Mouse (Mus musculus): ENCODE measurements at regions not wholly inside any gene's neighbourhood (a gene's known extent, or its start where the extent isn't known, plus 50 kb on each side); places are given as distances from the start of the nearest gene placed in this dataset.
"Not testable (repeated sequence)": the region's sequence is repeated elsewhere in the genome, so short reads cannot be mapped to it uniquely, and the experiment has no call there.

DNA sequence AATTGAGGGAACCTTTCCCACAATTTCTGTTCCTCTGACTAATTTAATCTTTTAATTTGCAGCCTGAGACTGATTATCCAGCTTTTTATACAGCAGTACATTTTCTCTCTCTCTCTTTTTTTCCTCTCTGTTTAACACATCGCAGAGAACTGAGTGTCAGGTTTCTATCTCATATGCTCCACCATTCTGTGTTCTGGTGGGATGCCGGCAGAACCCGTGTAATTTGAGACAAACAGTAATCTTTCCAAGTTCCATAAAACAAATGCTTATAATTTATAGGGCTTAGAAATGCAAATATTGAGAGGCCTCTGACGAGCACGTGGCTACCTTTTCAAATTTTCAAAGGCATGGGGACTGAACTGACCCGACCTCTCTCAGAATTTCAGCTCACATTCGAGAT lies 59.1 kb downstream of the Zbtb18 start:
- 42% methylated on average over 7 of the region's 7 CpGs for WGBS
- Histone ChIP-seq H3K9ac (replicated peaks; ENCODE audit: low read depth, low read length) (no peak overlapping the region), H3K27me3 (replicated peaks; ENCODE audit: control insufficient read depth, insufficient read depth, low read length) (no peaks in the 10 kb centered on the region), H3K4me1 (replicated peaks; ENCODE audit: control insufficient read depth, insufficient read depth, low read length) (no peaks in the 10 kb centered on the region), H3K36me3 (ENCODE audit: control insufficient read depth, insufficient read depth) (no peaks in the 10 kb centered on the region), H3K4me3 (replicated peaks; ENCODE audit: low read length) (no peak overlapping the region), H3K4me2 (ENCODE audit: low read length) (no peak overlapping the region), H3K9me3 (ENCODE audit: control insufficient read depth, low read length) (no peaks in the 10 kb centered on the region), H3K27ac (ENCODE audit: low read length) (no peak overlapping the region)
- no peak for ATAC-seq

DNA sequence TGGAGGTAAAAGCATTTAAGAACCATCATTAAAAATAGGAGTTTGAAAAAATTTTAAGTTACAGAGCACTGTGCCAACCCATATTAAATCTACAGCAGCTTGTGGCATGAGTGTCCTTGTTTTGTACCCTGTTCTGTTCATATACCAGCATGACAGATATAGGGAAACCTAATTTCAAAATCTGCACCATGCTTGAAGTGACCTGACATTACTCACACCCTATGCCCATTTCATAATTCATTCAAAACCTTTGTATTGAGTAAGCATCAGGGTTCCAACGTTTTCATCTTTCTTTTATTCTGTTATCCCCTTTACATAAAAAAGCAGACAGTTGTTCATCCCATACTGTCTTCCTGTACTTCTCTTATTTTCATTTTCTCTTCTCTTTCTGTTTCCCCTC lies 61.8 kb downstream of the Zbtb18 start:
- Histone ChIP-seq H3K4me3 (replicated peaks; ENCODE audit: low read length) (no peak overlapping the region), H3K4me2 (ENCODE audit: low read length) (no peak overlapping the region), H3K36me3 (ENCODE audit: control insufficient read depth, insufficient read depth) (no peaks in the 10 kb centered on the region), H3K9ac (replicated peaks; ENCODE audit: low read depth, low read length) (no peak overlapping the region), H3K27ac (ENCODE audit: low read length) (no peak overlapping the region), H3K9me3 (ENCODE audit: control insufficient read depth, low read length) (no peaks in the 10 kb centered on the region), H3K27me3 (replicated peaks; ENCODE audit: control insufficient read depth, insufficient read depth, low read length) (no peaks in the 10 kb centered on the region), H3K4me1 (replicated peaks; ENCODE audit: control insufficient read depth, insufficient read depth, low read length) (no peaks in the 10 kb centered on the region)
- WGBS = 73% methylated on average over 1 of the region's 1 CpGs
- ATAC-seq = no peak

DNA sequence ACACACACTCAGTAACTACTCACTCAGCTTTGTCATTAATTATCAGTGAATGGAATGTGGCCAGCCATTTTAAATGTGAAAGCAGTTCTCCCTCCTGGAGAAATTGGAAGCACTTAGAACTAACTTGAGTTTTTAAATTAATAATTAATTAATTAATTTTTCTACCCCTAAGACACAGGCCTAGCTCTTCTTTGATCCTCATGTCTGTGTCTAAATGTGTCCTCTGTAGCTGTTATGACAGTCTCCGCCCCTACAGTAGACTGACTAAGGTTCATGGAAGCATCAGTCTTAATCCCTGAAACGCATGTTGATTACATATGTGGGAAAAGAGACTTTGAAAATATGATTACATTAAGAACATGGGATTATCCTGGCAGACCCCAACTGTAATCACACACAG lies 62.6 kb downstream of the Zbtb18 start:
- no peak overlapping the region for H3K4me2 ChIP-seq (ENCODE audit: low read length)
- H3K36me3 ChIP-seq (ENCODE audit: control insufficient read depth, insufficient read depth) = no peaks in the 10 kb centered on the region
- H3K4me1 ChIP-seq (replicated peaks; ENCODE audit: control insufficient read depth, insufficient read depth, low read length) = no peaks in the 10 kb centered on the region
- H3K9ac ChIP-seq (replicated peaks; ENCODE audit: low read depth, low read length) = no peak overlapping the region
- no peak overlapping the region for H3K27ac ChIP-seq (ENCODE audit: low read length)
- no peaks in the 10 kb centered on the region for H3K27me3 ChIP-seq (replicated peaks; ENCODE audit: control insufficient read depth, insufficient read depth, low read length)
- H3K4me3 ChIP-seq (replicated peaks; ENCODE audit: low read length) = no peak overlapping the region
- no peaks in the 10 kb centered on the region for H3K9me3 ChIP-seq (ENCODE audit: control insufficient read depth, low read length)
- no peak for ATAC-seq
- WGBS = 97% methylated on average over 2 of the region's 2 CpGs

DNA sequence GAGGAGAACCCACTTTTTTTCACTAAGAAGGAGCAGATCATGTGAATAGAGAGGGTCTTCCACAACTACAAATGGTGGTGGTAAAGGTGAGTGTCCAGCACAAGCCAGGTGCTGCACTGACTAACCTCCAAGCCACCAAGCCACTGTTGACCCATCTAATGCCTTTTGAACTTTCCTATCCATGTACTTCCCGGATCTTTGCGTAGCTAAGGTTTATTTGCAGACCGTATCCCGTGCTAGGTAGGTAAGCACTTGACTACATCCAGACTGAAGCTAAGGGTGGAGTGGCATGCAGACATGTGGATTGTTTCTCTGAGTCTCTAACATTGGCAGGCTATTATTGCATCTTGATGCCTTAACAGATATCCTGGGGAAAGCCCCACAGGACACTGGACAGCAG lies 65.2 kb downstream of the Zbtb18 start:
- not testable (repeated sequence) for H3K27me3 ChIP-seq (replicated peaks; ENCODE audit: control insufficient read depth, insufficient read depth, low read length); H3K27ac ChIP-seq (ENCODE audit: low read length); ATAC-seq; H3K9me3 ChIP-seq (ENCODE audit: control insufficient read depth, low read length); H3K9ac ChIP-seq (replicated peaks; ENCODE audit: low read depth, low read length); H3K4me1 ChIP-seq (replicated peaks; ENCODE audit: control insufficient read depth, insufficient read depth, low read length); H3K4me3 ChIP-seq (replicated peaks; ENCODE audit: low read length); H3K4me2 ChIP-seq (ENCODE audit: low read length); H3K36me3 ChIP-seq (ENCODE audit: control insufficient read depth, insufficient read depth)
- WGBS = 93% methylated on average over 4 of the region's 4 CpGs

DNA sequence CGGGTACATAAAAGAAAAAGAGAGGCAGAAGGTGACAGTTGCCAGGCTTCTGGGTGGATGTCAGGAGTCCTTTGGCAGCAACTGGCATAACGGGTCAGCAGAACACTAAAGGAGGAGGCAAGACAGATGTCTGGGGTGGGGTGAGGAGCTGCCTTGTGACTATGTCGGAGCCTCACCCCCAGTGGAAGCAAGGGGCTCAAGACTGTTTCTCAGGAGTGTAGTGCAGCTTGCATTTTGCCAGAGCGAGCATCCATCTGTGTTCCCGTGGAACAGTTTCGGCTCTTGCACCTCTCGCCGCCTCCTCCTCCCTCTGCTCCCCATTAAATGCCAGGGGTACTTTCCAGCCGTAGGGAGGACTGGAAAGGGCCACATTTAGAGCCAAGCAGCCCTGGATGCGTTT lies 67.6 kb downstream of the Zbtb18 start:
- ATAC-seq = no peak
- 69% methylated on average over 10 of the region's 10 CpGs for WGBS
- H3K9ac ChIP-seq (replicated peaks; ENCODE audit: low read depth, low read length) = no peak overlapping the region
- H3K27ac ChIP-seq (ENCODE audit: low read length) = no peak overlapping the region
- no peaks in the 10 kb centered on the region for H3K4me1 ChIP-seq (replicated peaks; ENCODE audit: control insufficient read depth, insufficient read depth, low read length)
- H3K4me3 ChIP-seq (replicated peaks; ENCODE audit: low read length) = no peak overlapping the region
- H3K36me3 ChIP-seq (ENCODE audit: control insufficient read depth, insufficient read depth) = no peaks in the 10 kb centered on the region
- no peak overlapping the region for H3K4me2 ChIP-seq (ENCODE audit: low read length)
- H3K9me3 ChIP-seq (ENCODE audit: control insufficient read depth, low read length) = no peaks in the 10 kb centered on the region
- H3K27me3 ChIP-seq (replicated peaks; ENCODE audit: control insufficient read depth, insufficient read depth, low read length) = no peaks in the 10 kb centered on the region

DNA sequence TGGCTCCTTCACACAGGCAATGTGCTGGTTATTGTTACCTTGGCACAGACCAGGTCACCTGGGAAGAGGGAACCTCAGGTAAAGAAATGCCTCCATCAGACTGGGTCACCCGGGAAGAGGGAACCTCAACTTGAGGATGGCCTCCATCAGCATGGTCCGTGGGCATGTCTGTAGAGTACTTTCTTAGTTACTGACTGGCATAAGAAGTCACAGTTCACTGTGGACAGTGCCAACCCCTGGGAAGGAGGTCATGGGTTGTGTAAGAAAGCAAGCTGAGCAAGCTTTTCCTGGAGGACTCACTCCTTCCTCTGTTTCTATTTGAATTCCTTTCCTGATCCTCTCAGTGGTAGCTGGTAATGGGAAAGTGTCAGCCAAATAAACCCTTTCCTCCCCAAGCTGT lies 70.0 kb downstream of the Zbtb18 start:
- ATAC-seq = no peak
- Histone ChIP-seq H3K9me3 (ENCODE audit: control insufficient read depth, low read length) (no peaks in the 10 kb centered on the region), H3K4me2 (ENCODE audit: low read length) (no peak overlapping the region), H3K4me1 (replicated peaks; ENCODE audit: control insufficient read depth, insufficient read depth, low read length) (no peaks in the 10 kb centered on the region), H3K27me3 (replicated peaks; ENCODE audit: control insufficient read depth, insufficient read depth, low read length) (no peaks in the 10 kb centered on the region), H3K4me3 (replicated peaks; ENCODE audit: low read length) (no peak overlapping the region), H3K27ac (ENCODE audit: low read length) (no peak overlapping the region), H3K36me3 (ENCODE audit: control insufficient read depth, insufficient read depth) (no peaks in the 10 kb centered on the region), H3K9ac (replicated peaks; ENCODE audit: low read depth, low read length) (no peak overlapping the region)
- 95% methylated on average over 2 of the region's 2 CpGs for WGBS

DNA sequence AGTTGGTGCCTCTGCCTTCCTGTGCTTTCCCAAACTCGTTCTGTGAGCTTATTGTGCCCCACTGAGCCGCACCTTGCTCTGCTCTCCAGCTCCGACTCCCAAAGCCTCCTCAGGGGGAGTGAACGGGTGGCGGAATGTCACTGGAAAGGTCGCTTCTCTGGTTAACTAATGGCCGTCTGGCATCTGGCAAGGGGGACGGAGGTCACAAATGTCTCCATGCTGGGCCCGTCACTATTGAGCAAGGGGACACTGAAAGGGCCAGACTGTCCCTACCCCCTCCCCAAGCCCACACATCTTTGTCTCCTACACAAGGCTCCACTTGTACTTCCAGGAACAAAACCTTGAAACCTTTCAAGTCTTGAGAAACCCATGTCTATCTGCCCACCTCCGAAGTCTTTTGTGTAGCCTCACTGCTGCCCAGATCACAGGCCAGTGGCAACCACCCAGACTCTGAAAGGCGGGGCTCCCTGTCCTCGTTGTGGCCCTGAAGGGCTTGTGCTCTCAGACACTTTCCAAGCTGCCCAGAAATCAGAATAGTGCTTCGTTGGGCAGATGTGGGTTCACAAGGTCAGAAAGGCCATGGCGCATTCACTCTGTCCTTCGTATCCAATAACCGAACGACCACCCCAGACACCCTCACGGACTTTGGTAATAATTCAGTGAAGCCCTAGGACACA lies 75.9 kb downstream of the Zbtb18 start:
- Histone ChIP-seq H3K4me1 (replicated peaks; ENCODE audit: control insufficient read depth, insufficient read depth, low read length) (peaks cover 6% of the 10 kb centered on the region; the same call in 1 of the 2 replicates), H3K4me3 (replicated peaks; ENCODE audit: low read length) (no peak overlapping the region), H3K36me3 (ENCODE audit: control insufficient read depth, insufficient read depth) (no peaks in the 10 kb centered on the region), H3K27ac (ENCODE audit: low read length) (no peak overlapping the region), H3K9me3 (ENCODE audit: control insufficient read depth, low read length) (no peaks in the 10 kb centered on the region), H3K9ac (replicated peaks; ENCODE audit: low read depth, low read length) (no peak overlapping the region), H3K27me3 (replicated peaks; ENCODE audit: control insufficient read depth, insufficient read depth, low read length) (no peaks in the 10 kb centered on the region), H3K4me2 (ENCODE audit: low read length) (no peak overlapping the region)
- WGBS = 33% methylated on average over 18 of the region's 18 CpGs
- no peak for ATAC-seq

DNA sequence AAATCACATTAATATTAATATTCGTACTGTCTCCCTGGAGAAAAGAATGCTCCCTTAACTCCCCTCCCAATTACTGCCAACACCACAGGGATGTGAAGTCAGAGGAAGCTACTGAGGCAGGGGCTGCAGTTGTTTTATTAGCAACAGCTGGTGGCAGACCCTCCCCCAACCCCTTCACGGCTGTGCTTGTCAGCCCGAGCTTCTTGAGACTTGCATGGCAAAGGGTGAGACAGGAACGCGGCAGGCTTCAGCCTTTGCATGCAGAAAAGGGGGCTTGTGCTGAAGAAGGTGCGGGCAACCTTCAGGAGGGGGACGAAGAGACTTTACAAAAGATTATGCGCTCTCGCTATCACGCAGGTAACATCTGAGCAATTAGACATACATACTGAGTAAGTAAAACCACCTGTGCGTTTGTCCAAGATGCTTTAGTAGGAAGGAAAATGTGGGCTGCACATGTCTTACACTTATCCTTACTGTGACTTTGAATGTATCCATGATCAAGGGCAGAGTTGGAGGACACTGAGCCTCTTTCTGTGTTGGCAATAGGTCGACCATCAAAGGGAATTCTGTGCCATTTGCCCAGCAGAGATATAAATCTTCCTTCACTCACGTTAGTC lies 76.9 kb downstream of the Zbtb18 start:
- H3K4me2 ChIP-seq (ENCODE audit: low read length) = no peak overlapping the region; the same call in 1 of the 2 replicates

DNA sequence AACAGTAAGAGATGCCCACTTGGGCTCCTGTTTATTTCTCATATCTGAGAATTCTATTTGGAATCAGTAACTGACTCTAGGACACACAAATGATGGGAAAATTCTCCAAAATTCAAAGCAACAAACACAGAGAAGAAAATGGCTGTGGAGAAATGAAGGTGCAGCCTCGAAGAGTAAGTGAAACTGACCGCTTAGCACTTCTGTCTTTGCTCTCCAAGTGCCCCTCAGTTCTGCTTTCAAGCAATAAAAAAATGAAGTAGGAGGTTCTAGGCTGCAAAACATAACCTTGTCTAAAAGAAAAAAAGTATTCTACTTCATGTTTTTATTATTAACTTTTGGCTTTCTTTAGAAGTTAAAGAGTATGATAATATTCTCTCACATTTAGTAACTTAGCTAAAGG lies 79.0 kb downstream of the Zbtb18 start:
- Histone ChIP-seq H3K4me1 (replicated peaks; ENCODE audit: control insufficient read depth, insufficient read depth, low read length) (peaks cover 6% of the 10 kb centered on the region; the same call in 1 of the 2 replicates), H3K27me3 (replicated peaks; ENCODE audit: control insufficient read depth, insufficient read depth, low read length) (no peaks in the 10 kb centered on the region), H3K9me3 (ENCODE audit: control insufficient read depth, low read length) (no peaks in the 10 kb centered on the region), H3K27ac (ENCODE audit: low read length) (no peak overlapping the region), H3K4me2 (ENCODE audit: low read length) (no peak overlapping the region), H3K9ac (replicated peaks; ENCODE audit: low read depth, low read length) (no peak overlapping the region), H3K36me3 (ENCODE audit: control insufficient read depth, insufficient read depth) (no peaks in the 10 kb centered on the region), H3K4me3 (replicated peaks; ENCODE audit: low read length) (no peak overlapping the region)
- ATAC-seq = no peak
- 94% methylated on average over 2 of the region's 2 CpGs for WGBS

More for the DNA sequence above, 76.9 kb downstream of the Zbtb18 start:
- no peak overlapping the region for H3K27ac ChIP-seq (ENCODE audit: low read length)
- H3K36me3 ChIP-seq (ENCODE audit: control insufficient read depth, insufficient read depth) = no peaks in the 10 kb centered on the region
- H3K9me3 ChIP-seq (ENCODE audit: control insufficient read depth, low read length) = no peaks in the 10 kb centered on the region
- H3K4me3 ChIP-seq (replicated peaks; ENCODE audit: low read length) = no peak overlapping the region
- H3K9ac ChIP-seq (replicated peaks; ENCODE audit: low read depth, low read length) = no peak overlapping the region
- peak; percentile 70 for ATAC-seq
- no peaks in the 10 kb centered on the region for H3K27me3 ChIP-seq (replicated peaks; ENCODE audit: control insufficient read depth, insufficient read depth, low read length)
- H3K4me1 ChIP-seq (replicated peaks; ENCODE audit: control insufficient read depth, insufficient read depth, low read length) = peaks cover 6% of the 10 kb centered on the region; the same call in 1 of the 2 replicates
- 41% methylated on average over 13 of the region's 13 CpGs for WGBS
